Comparison of ENCODE assay signal across 9 mouse cellular contexts in the genomic region with DNA sequence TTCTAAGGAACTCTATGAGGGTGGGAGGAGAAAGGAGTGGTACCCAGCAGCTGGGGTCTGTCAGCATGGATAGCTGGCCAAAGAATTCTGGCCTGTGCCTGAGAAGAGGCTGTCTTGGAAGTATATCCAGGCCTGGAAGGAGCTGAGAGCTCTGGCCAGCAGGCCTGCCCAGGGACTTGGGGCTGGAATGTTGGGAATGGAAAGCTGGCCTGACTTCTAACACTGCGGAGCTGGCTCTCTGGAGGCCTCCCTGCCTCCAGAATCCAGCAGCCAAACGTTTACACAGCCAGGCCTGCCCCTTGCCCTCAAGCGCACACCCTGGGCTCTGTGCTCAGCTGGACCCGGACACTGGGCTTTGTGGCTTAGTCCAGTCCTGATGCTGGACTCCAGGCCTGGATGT. TPM values are rescaled to one million over a fixed set of nuclear protein-coding genes. Genes with fewer than 3 reads are reported as not detected.
A peak's percentile ranks its signal among the peaks of the same experiment; 100 is the strongest.
DNase-seq lines count a peak whose midpoint lies in the region; ATAC-seq and TF ChIP-seq lines count a peak whose summit lies in the region.
"Had no signal": no experiment of that assay in that cellular context is flagged by ENCODE, and none has a peak within 500 bp of the region (broad histone marks: within the 10 kb centered on the region; RNA-seq: fewer than 3 reads in every experiment).

No protein-coding gene starts in this region.

- H3K27ac ChIP-seq in heart, embryonic 13.5 days (replicated peaks): peak overlapping the region; percentile 73
- peak overlapping the region; percentile 65 for H3K27ac ChIP-seq in stomach, postnatal 0 days (replicated peaks)
- no peak overlapping the region for H3K27ac ChIP-seq in midbrain, embryonic 14.5 days (replicated peaks; ENCODE audit: low read depth, low read length)

- no peak for ATAC-seq in heart, embryonic 13.5 days (ENCODE audit: extremely low read depth, insufficient number of reproducible peaks, low FRiP score, low TSS enrichment)
- ATAC-seq in stomach, postnatal 0 days (ENCODE audit: low FRiP score, low TSS enrichment): peak; percentile 84
- no peak for ATAC-seq in midbrain, embryonic 14.5 days (ENCODE audit: low FRiP score, low TSS enrichment)

- no peak overlapping the region for H3K4me2 ChIP-seq in heart, embryonic 13.5 days
- no peak overlapping the region for H3K4me2 ChIP-seq in stomach, postnatal 0 days (replicated peaks; ENCODE audit: low read depth)
- H3K4me2 ChIP-seq in midbrain, embryonic 14.5 days (ENCODE audit: low read length): no peak overlapping the region

- 0 out of 2 replicates have a peak, but pooled peaks have one; percentile 3 for TF ChIP-seq CTCF in stomach, postnatal 0 days (IDR thresholded peaks at IDR 0.05; ENCODE audit: low read depth)

- peak; percentile 58 for DNase-seq in ovary, postnatal 36 days (ENCODE audit: low spot score)
- no peak for DNase-seq in ovary, postnatal 14 days (ENCODE audit: low spot score)
- peak; percentile 77 for DNase-seq in kidney, postnatal 14 days
- peak; percentile 28 for DNase-seq in stomach, postnatal 0 days (ENCODE audit: low spot score)
- DNase-seq in retina, embryonic 14.5 days (ENCODE audit: low spot score): no peak
- DNase-seq in spleen, postnatal 10 days (ENCODE audit: low spot score in 2 of 2): no peak
- no peak for DNase-seq in midbrain, embryonic 14.5 days

- H3K4me1 ChIP-seq in heart, embryonic 13.5 days: peaks cover 27% of the 10 kb centered on the region
- no peaks in the 10 kb centered on the region; the same call in none of the 2 replicates for H3K4me1 ChIP-seq in stomach, postnatal 0 days (replicated peaks; ENCODE audit: control insufficient read depth, insufficient read depth)
- no peaks in the 10 kb centered on the region for H3K4me1 ChIP-seq in midbrain, embryonic 14.5 days (ENCODE audit: control insufficient read depth, insufficient read depth, low read length)

- TF ChIP-seq EP300 in stomach, postnatal 0 days (optimal IDR thresholded peaks at IDR 0.05): peak; percentile 85

- no peaks in the 10 kb centered on the region for H3K36me3 ChIP-seq in heart, embryonic 13.5 days
- H3K36me3 ChIP-seq in stomach, postnatal 0 days (ENCODE audit: control insufficient read depth, insufficient read depth, low read length): no peaks in the 10 kb centered on the region
- H3K36me3 ChIP-seq in midbrain, embryonic 14.5 days (ENCODE audit: control insufficient read depth, insufficient read depth, low read length): no peaks in the 10 kb centered on the region; the same call in 1 of the 2 replicates
- H3K36me3 ChIP-seq: G1E had no signal

- no peaks in the 10 kb centered on the region for H3K9me3 ChIP-seq in heart, embryonic 13.5 days
- H3K9me3 ChIP-seq in stomach, postnatal 0 days (ENCODE audit: control insufficient read depth, low read length): no peaks in the 10 kb centered on the region
- H3K9me3 ChIP-seq in midbrain, embryonic 14.5 days (ENCODE audit: control insufficient read depth, low read length): no peaks in the 10 kb centered on the region
- H3K9me3 ChIP-seq: G1E had no signal

- H3K4me3 ChIP-seq in heart, embryonic 13.5 days: no peak overlapping the region
- H3K4me3 ChIP-seq in stomach, postnatal 0 days (ENCODE audit: low read depth, low read length): no peak overlapping the region
- H3K4me3 ChIP-seq in midbrain, embryonic 14.5 days (replicated peaks; ENCODE audit: low read depth, low read length): no peak overlapping the region

- WGBS in heart, embryonic 13.5 days: 34% methylated on average over 4 of the region's 4 CpGs
- 26% methylated on average over 4 of the region's 4 CpGs for WGBS in stomach, postnatal 0 days
- WGBS in midbrain, embryonic 14.5 days: 76% methylated on average over 4 of the region's 4 CpGs

- H3K27me3 ChIP-seq in heart, embryonic 13.5 days (replicated peaks): no peaks in the 10 kb centered on the region
- no peaks in the 10 kb centered on the region for H3K27me3 ChIP-seq in stomach, postnatal 0 days (ENCODE audit: control insufficient read depth, insufficient read depth, low read length)
- no peaks in the 10 kb centered on the region for H3K27me3 ChIP-seq in midbrain, embryonic 14.5 days (ENCODE audit: control insufficient read depth, insufficient read depth, low read length)

- peak overlapping the region; percentile 28; the same call in 1 of the 2 replicates for H3K9ac ChIP-seq in heart, embryonic 13.5 days
- peak overlapping the region; percentile 27; the same call in 1 of the 2 replicates for H3K9ac ChIP-seq in stomach, postnatal 0 days (ENCODE audit: low read length)
- H3K9ac ChIP-seq in midbrain, embryonic 14.5 days (replicated peaks; ENCODE audit: low read length): no peak overlapping the region

RNA-seq across cellular contexts. Expression of a gene that starts 34.5 kb away (rescaled TPM):
- polyA plus RNA-seq in heart, embryonic 13.5 days (2015; fragmentation: Nextera tagmentation; extraction: Ambion mirVana): 16.1 and 18.6 TPM in 2 replicates
- 57.4 and 58.8 TPM in 2 replicates for polyA plus RNA-seq in stomach, postnatal 0 days (2015; fragmentation: Nextera tagmentation; extraction: Ambion mirVana)
- polyA plus RNA-seq in midbrain, embryonic 14.5 days (2014; fragmentation: Nextera tagmentation; extraction: Ambion mirVana): 46.2 and 66.4 TPM in 2 replicates
- polyA plus RNA-seq: G1E had no signal

Comparison
In these comparisons a context has a peak if more than half of its experiments do, and no peak if none do; other contexts are left out.
1. DNase-seq: peak in ovary, postnatal 36 days (single experiment), kidney, postnatal 14 days (single experiment) and stomach, postnatal 0 days (single experiment); none in ovary, postnatal 14 days (single experiment), retina, embryonic 14.5 days (single experiment), spleen, postnatal 10 days (0 of 2) and midbrain, embryonic 14.5 days (single experiment).